Mouse (Mus musculus) embryonic facial prominence, embryonic 14.5 days (tissue): ENCODE results near the gene Nicn1. TPM values are rescaled to one million over a fixed set of nuclear protein-coding genes. Genes with fewer than 3 reads are reported as not detected.

Source experiments
- ATAC-seq: fragments of 200-750 bp; cut with Nextera tagmentation; 2 replicates; pipeline ENCODE4 v1.8.0; 2017; ENCODE audit warnings: low read depth, moderate number of reproducible peaks, moderate TSS enrichment
- DNase-seq: peaks from one replicate; pipeline ENCODE4 v3.0.0-alpha.2; 2015; ENCODE audit warnings: low spot score
- H3K27ac ChIP-seq: fragments of 300-500 bp; sonication (generic); replicated peaks from 2 replicates; pipeline ENCODE4 v1.5.1; 2014; ENCODE audit warnings: low read depth, mild to moderate bottlenecking, low read length, moderate library complexity
- H3K27me3 ChIP-seq: fragments of 300-500 bp; sonication (generic); replicated peaks from 2 replicates; pipeline ENCODE4 v1.6.1; 2014; ENCODE audit warnings: low read length; ENCODE audit not compliant: control insufficient read depth, insufficient read depth
- H3K36me3 ChIP-seq: fragments of 300-500 bp; sonication (generic); 2 replicates; pipeline ENCODE4 v1.6.1; 2014; ENCODE audit warnings: low read length, mixed read lengths; ENCODE audit not compliant: control insufficient read depth, insufficient read depth
- H3K4me1 ChIP-seq: fragments of 300-500 bp; sonication (generic); 2 replicates; pipeline ENCODE4 v1.6.1; 2014; ENCODE audit warnings: antibody characterized with exemption, low read length; ENCODE audit not compliant: control insufficient read depth, insufficient read depth
- H3K4me2 ChIP-seq: fragments of 300-500 bp; sonication (generic); 2 replicates; pipeline ENCODE4 v1.6.1; 2014; ENCODE audit warnings: low read depth, mild to moderate bottlenecking, low read length, moderate library complexity, mixed read lengths
- H3K4me3 ChIP-seq: fragments of 300-500 bp; sonication (generic); 2 replicates; pipeline ENCODE4 v1.5.1; 2014; ENCODE audit warnings: low read depth, mild to moderate bottlenecking, low read length
- H3K9ac ChIP-seq: fragments of 300-500 bp; sonication (generic); 2 replicates; pipeline ENCODE4 v1.6.1; 2014; ENCODE audit warnings: low read depth, mild to moderate bottlenecking, low read length, moderate library complexity, mixed read lengths
- H3K9me3 ChIP-seq: fragments of 300-500 bp; sonication (generic); 2 replicates; pipeline ENCODE4 v1.6.1; 2016; ENCODE audit warnings: low read length; ENCODE audit not compliant: control insufficient read depth
- WGBS: fragments of 180-500 bp; shearing (Covaris S2); extraction: QIAGEN DNeasy Blood & Tissue Kit; methylation state at CpG from one replicate; pipeline ENCODE4 v1.1.7; 2014; 5-methylcytosine and 5-hydroxymethylcytosine counted together
- polyA plus RNA-seq: library from polyadenylated mRNA; unstranded; fragments of >200 nt; fragmentation: Nextera tagmentation; extraction: Ambion mirVana; gene quantifications from 2 replicates; pipeline ENCODE4 v1.2.1, GENCODE M21; 2014

Gene Nicn1
- polyA plus RNA-seq, 1 experiment from 2014 or later = 38.9 TPM

- DNase-seq = peak; percentile 35
- peak overlapping the region; percentile 80 for H3K4me2 ChIP-seq
- H3K9ac ChIP-seq = peak overlapping the region; percentile 94
Observed at GRCm38 (mm10) chr9:108338551-108338885, 48.3 kb downstream of the Nicn1 start.

GRCm38 (mm10) chr9:108338886-108339781 lies 48.9 kb downstream of the Nicn1 start, which contains the start of gene Gpx1:
Gpx1 (plus strand) TSS chr9:108338903.
- 0% methylated on average over 40 of the region's 49 CpGs for WGBS
- Histone ChIP-seq H3K27me3 (no peaks in the 10 kb centered on the region), H3K4me2 (peak within 1 kb of the TSS; percentile 80), H3K27ac (peak within 1 kb of the TSS; percentile 95), H3K36me3 (peaks cover 30% of the 10 kb centered on the region), H3K9me3 (no peaks in the 10 kb centered on the region), H3K4me1 (peaks cover 10% of the 10 kb centered on the region), H3K9ac (peak within 1 kb of the TSS; percentile 94), H3K4me3 (peak within 1 kb of the TSS; percentile 81)
- ATAC-seq (peak; percentile 95), DNase-seq (peak; percentile 99)

More at GRCm38 (mm10) chr9:108338551-108338885, 48.3 kb downstream of the Nicn1 start:
- peak; percentile 7; the same call in 1 of the 2 replicates for ATAC-seq
- H3K4me3 ChIP-seq = peak overlapping the region; percentile 81
- H3K9me3 ChIP-seq = no peaks in the 10 kb centered on the region
- H3K4me1 ChIP-seq = peaks cover 10% of the 10 kb centered on the region
- H3K27ac ChIP-seq = peak overlapping the region; percentile 95
- no peaks in the 10 kb centered on the region for H3K27me3 ChIP-seq
- peaks cover 36% of the 10 kb centered on the region for H3K36me3 ChIP-seq
- WGBS = 20% methylated on average over 6 of the region's 6 CpGs

- Histone ChIP-seq H3K9ac (peak overlapping the region; percentile 94), H3K27ac (peak overlapping the region; percentile 95), H3K27me3 (no peaks in the 10 kb centered on the region), H3K4me3 (peak overlapping the region; percentile 81), H3K4me1 (peaks cover 10% of the 10 kb centered on the region), H3K9me3 (no peaks in the 10 kb centered on the region), H3K36me3 (peaks cover 22% of the 10 kb centered on the region), H3K4me2 (peak overlapping the region; percentile 80)
- ATAC-seq (no peak), DNase-seq (no peak)
- WGBS = 8% methylated on average over 20 of the region's 20 CpGs
Observed at GRCm38 (mm10) chr9:108339886-108340257, 49.6 kb downstream of the Nicn1 start.

- 50% methylated on average over 10 of the region's 10 CpGs for WGBS
Observed at GRCm38 (mm10) chr9:108340258-108341138, 50.3 kb downstream of the Nicn1 start.

GRCm38 (mm10) chr9:108341139-108341475 lies 50.9 kb downstream of the Nicn1 start:
- Histone ChIP-seq H3K4me2 (no peak overlapping the region), H3K9me3 (no peaks in the 10 kb centered on the region), H3K27ac (no peak overlapping the region), H3K4me3 (peak overlapping the region; percentile 81; the same call in 1 of the 2 replicates), H3K9ac (no peak overlapping the region), H3K4me1 (peaks cover 10% of the 10 kb centered on the region), H3K36me3 (peaks cover 10% of the 10 kb centered on the region), H3K27me3 (no peaks in the 10 kb centered on the region)
- DNase-seq = no peak
- ATAC-seq = no peak
- WGBS = 86% methylated on average over 5 of the region's 5 CpGs

More at GRCm38 (mm10) chr9:108340258-108341138, 50.3 kb downstream of the Nicn1 start:
- H3K4me1 ChIP-seq = peaks cover 10% of the 10 kb centered on the region
- peak overlapping the region; percentile 95 for H3K27ac ChIP-seq
- peak overlapping the region; percentile 80 for H3K4me2 ChIP-seq
- no peaks in the 10 kb centered on the region for H3K9me3 ChIP-seq
- peak overlapping the region; percentile 81 for H3K4me3 ChIP-seq
- ATAC-seq (no peak), DNase-seq (no peak)
- H3K27me3 ChIP-seq = no peaks in the 10 kb centered on the region
- H3K36me3 ChIP-seq = peaks cover 16% of the 10 kb centered on the region
- peak overlapping the region; percentile 94 for H3K9ac ChIP-seq

GRCm38 (mm10) chr9:108341801-108342200 lies 51.6 kb downstream of the Nicn1 start:
- Histone ChIP-seq H3K4me2 (no peak overlapping the region), H3K4me3 (no peak overlapping the region), H3K27me3 (no peaks in the 10 kb centered on the region), H3K9ac (no peak overlapping the region), H3K27ac (no peak overlapping the region), H3K36me3 (0 out of 2 replicates have a peak, but pooled peaks cover 7% of the 10 kb centered on the region), H3K4me1 (peaks cover 10% of the 10 kb centered on the region), H3K9me3 (no peaks in the 10 kb centered on the region)
- ATAC-seq (no peak), DNase-seq (peak; percentile 13)

- Histone ChIP-seq H3K4me2 (no peak overlapping the region), H3K27me3 (no peaks in the 10 kb centered on the region), H3K4me1 (peaks cover 10% of the 10 kb centered on the region), H3K9me3 (no peaks in the 10 kb centered on the region), H3K27ac (no peak overlapping the region), H3K4me3 (no peak overlapping the region), H3K9ac (no peak overlapping the region), H3K36me3 (0 out of 2 replicates have a peak, but pooled peaks cover 7% of the 10 kb centered on the region)
- no peak for ATAC-seq
- DNase-seq = no peak
- 44% methylated on average over 5 of the region's 5 CpGs for WGBS
Observed at GRCm38 (mm10) chr9:108342301-108342831, 52.1 kb downstream of the Nicn1 start.

- no peak overlapping the region for H3K4me3 ChIP-seq
- no peak overlapping the region for H3K9ac ChIP-seq
- no peak for ATAC-seq
- no peak overlapping the region for H3K27ac ChIP-seq
- DNase-seq = no peak
- 75% methylated on average over 3 of the region's 3 CpGs for WGBS
- H3K4me1 ChIP-seq = peaks cover 11% of the 10 kb centered on the region
- H3K27me3 ChIP-seq = no peaks in the 10 kb centered on the region
- H3K9me3 ChIP-seq = no peaks in the 10 kb centered on the region
- H3K36me3 ChIP-seq = 0 out of 2 replicates have a peak, but pooled peaks cover under 1% of the 10 kb centered on the region
- no peak overlapping the region for H3K4me2 ChIP-seq
Observed at GRCm38 (mm10) chr9:108343331-108343730, 53.1 kb downstream of the Nicn1 start.
